Mouse (Mus musculus) erythroblast, adult 5-6 weeks (primary cell): ENCODE measurements around the gene Hspb9. TPM values are rescaled to one million over a fixed set of nuclear protein-coding genes. Genes with fewer than 3 reads are reported as not detected.

Experiments
- ATAC-seq: replicated peaks from 2 replicates; pipeline ENCODE4 v1.8.0; 2016; ENCODE audit warnings: moderate number of reproducible peaks, mild to moderate bottlenecking, moderate TSS enrichment, inconsistent platforms; ENCODE audit not compliant: poor library complexity, low FRiP score, severe bottlenecking
- total RNA-seq, 2 experiments: library from RNA; stranded (forward) in 1 of 2; stranded (reverse) in 1 of 2; fragments of 150-400 nt in 1 of 2; fragments of 200-764, 138-1000 nt in 1 of 2; gene quantifications; 2 replicates each; pipeline versions ENCODE4 v1.2.3 to v1.2.4; 2015 to 2017; ENCODE audit warnings: low replicate concordance in 2 of 2

The Hspb9 gene
- not detected in 2 replicates for total RNA-seq (2015; ENCODE audit: low replicate concordance)
- total RNA-seq (2017; ENCODE audit: low replicate concordance) = not detected in 2 replicates

DNA sequence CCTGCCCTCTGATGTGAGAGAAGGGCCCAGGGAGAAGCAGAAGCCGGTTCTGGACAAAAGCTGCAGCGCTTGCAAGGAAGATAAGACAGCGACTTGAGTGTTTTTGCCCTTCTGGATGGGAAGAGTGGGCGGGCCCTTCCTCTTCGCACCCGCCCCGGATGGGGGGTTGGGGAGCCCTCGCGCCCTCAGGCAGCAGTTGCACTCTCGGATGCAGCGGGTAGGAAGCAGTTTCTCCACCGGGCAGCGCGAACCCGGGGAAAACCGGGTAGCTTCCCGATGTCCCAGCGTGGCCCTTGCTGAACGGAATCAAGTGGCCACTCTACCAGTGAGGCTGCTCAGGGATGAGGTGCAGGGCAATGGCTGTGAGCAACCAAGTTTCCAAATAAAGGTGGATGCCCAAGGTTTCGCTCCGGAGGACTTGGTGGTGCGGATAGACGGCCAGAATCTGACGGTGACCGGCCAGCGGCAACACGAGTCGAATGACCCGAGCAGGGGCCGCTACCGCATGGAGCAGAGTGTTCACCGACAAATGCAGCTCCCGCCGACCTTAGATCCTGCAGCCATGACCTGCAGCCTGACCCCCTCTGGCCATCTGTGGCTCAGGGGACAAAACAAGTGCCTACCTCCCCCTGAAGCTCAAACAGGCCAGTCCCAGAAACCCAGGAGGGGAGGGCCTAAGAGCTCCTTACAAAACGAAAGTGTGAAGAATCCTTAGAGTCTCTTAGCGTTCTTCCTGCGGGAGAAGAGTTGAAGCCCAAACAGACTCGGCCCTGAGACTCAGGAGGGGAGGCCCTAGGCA lies at the start of gene Hspb9:
Gene Hspb9 (plus strand): TSS at position 116 of the 799 bp plus-strand sequence.
- ATAC-seq = peak; percentile 66

DNA sequence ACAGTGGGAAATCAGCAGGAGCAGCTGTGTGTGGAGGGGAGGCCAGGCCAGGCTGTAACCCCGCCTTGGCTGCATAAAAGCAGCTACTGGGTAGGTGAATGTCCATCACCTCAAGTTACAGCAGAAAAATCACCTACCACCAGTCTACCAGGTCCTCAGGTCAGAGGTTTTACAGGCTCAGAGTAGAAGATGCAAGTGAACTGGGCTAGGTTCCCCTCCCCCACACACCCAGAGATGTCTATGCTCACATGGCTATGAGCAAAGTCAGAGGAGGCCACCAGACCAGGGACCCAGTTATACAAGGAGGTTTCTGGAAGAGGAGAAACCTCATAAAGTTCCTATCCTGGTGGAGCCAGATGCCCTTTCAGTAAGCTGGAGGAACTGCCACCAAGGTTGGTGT lies 42.6 kb upstream of the Hspb9 start:
- ATAC-seq = no peak

DNA sequence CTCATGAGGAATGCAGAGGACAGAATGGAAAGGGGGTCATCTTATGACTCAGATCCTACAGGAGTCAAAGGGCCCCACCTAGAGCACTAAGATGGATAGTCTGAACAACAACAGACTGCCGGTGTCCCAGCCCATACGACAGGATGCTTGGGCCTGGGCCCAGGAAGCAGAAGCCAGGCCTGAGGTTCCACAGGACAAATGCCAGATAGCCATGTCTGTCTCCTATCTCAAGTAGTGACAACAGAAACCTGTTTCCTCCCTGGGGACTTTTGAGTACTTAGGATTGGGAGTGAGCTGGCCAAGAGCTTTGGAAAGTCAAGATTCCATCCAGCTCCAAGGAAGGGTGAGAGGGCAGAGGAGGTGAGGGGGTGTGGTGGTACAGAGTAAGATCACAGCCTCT lies 41.7 kb upstream of the Hspb9 start:
- no peak for ATAC-seq

DNA sequence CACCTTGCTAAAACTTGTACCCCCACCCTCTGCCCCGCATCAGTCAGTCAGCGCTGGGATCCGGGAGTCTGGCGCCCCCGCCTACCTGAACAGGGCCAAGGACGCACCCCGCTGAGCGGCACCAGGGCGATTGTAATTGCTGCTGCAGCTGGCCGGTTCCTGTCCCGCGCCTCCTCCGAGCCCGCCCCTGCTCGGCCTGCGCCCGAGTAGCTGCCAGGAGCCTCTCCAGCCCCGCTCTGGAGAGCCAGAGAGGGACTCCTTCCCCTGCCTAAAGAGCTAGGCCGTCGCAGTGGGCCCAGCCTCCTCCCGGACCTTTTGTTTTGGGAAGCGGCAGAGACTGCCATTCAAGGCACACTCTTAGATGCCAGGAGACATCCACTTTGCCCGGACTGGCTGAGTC lies 40.5 kb upstream of the Hspb9 start:
- ATAC-seq = 0 out of 2 replicates have a peak, but pooled peaks have one; percentile 19

DNA sequence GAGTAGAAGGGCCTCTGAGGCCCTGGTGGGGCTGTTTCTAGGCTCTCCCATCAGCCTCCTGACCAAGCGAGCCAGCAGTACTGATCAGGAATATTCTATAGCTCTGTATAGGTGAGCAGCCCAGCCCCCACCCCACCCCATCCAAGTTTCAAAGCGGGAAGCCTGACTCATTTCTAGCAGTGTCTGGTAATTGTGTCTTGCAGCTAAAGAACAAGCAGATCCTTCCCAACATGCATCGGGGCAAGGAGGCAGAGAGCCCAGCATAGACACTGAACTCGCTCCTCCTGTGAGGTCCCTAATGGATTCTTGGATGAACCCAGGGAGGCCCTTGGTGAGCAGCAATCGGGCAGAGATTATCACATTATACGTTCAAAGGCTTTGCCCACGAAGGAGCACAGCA lies 35.8 kb upstream of the Hspb9 start:
- ATAC-seq = no peak

DNA sequence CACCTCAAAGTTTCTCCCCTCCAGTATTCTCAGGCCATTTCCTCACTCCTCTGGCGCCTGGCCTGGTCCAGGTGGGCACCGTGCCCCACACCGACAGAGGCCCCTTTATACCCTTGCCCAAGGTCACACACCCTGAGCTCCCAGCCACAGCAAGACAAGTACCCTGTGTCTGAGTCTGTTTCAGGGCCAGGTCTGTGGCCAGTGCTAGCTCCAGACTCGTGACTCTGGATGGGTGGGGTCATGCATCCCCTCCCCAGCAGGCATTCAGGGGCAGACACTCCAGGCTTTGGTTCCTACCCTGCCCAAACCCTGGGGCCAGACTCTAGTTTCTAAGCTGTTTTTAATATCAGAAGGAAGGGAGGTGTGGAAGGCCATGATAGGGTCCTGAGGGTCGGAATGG lies 31.8 kb upstream of the Hspb9 start:
- ATAC-seq = no peak

DNA sequence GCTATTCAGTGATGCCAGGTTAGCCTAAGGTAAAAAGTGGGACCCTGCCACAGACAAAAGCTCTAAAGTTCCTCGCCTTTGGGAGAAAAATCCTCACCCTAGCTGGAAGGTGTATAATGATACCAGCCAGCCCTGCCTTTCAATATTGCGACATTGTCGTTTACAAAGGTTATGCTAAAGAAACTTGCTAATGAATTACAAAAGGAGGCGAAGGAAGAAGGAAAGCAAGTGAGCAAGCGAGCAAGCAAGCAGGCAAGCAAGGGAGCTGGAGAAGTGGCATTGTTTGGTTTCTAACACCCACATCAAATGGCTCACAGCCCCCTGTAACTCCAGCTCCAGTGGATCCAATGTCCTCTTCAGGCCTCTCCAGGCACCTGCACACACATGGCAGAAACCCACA lies 31.1 kb upstream of the Hspb9 start:
- ATAC-seq = no peak

DNA sequence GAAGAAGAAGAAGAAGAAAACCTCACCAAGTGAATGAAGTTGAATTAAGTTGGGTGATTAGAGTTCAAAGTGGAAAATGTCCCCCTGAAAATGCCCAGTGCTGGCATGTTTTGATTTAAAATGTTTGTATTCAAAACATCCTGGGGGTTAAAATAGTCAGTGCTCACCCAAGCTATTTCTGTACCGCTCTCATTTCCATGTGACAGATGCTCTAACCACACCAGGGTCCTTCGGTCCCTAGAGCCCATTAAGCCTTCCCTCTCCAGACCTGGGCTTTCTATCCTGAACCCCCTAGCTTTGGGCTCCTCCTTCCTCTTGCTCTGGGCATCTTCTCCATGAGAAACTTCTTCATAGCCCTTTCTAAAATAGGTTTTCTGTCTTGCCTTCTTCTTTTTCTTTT lies 29.6 kb upstream of the Hspb9 start:
- no peak for ATAC-seq

DNA sequence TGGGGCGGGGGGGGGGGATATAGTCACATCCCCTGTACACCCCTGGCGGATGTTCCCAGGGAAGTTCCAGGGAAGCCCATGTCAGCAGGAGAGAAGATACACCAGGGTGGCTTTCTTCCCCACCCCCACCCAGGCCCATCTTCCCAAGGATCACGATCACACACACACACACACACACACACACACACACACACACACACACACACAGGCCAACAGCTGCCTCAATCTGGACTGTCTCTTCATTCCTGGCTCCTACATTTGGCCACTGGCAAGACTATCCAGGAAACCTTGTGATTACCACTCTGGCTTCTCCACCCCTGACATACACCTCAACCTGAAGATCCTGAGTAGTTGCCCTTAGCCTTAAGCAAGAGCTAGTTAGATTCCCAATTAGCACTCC lies 28.3 kb upstream of the Hspb9 start:
- no peak for ATAC-seq

DNA sequence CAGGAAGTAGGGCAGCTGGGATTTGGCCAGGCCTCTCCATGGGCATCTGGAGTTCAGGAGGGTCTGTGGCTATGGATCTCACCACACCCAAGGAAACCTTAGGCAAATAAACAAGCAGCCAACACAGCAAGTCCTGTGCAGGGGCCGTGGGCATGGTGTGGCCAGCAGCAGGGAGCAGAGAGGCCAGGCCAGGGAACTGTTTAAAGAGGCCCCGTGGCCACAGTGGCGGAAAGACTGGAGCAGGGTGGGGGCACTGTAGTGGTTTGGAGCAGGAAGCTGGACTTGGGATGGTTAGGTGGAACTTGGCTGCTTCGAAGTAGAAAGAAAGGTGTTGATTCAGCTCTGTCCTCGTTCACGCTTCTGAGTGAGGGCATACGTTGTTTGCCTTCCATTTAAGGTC lies 26.4 kb upstream of the Hspb9 start:
- ATAC-seq = no peak

DNA sequence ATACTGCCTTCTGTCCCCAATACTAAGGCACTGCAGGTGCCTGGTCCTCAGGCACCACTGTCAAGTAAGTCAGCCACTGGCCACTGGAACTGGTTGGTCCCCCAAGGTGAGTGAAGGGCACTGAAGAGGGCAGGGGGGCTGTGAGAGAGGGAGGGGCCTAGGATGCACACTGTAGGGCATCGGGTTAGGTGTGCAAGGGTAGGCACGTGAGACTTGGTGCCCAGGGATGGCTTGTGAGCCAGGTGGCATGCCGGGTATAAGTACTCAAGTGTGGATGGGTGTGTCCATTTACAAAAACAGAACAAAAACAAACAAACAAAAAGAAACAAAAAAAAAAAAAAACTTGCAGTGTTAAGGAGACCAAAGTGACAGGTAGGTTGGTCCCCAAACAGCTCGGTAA lies 25.2 kb upstream of the Hspb9 start:
- ATAC-seq = no peak

DNA sequence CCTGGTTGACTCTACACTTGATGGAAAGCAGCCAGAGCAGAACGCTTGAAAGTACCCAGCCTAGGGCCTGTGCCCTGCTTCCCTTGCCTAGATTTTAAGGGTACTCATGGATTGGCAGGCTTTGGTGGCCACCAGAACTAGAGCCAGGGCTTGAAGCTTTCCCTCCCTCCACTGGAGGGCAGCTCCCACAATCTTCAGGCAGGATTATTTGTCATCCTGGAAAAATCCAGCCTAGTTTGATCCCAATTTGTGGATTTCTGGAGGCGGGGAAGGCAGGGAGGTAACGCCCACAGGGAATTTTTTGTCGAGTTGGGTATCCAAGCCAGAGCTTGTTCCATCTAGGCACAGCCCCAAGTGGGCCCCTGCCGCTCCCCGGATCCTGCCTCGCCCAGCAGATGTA lies 23.3 kb upstream of the Hspb9 start:
- ATAC-seq = no peak

DNA sequence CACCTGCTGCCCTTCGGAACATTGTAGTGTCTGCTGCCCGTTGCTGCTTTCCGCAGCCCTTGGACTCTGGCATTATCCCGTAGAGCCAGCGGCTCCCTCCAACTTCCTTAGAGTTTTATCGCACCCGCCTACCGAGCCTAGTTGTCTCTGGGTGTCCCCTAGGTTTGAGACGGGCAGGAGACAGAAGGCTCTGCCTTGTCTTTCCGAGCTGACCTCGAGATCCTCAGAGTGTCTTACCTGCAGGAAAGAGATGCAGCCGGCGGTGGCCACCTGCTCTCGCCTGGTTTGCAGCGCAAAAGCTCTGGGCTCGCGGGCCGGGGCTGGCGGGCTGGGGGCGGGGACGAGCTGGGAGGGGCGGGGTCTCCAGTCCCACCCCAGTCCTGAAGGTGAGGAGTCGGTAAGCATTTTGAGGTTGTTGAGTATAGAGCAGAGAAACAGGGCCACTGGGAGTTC lies 21.5 kb upstream of the Hspb9 start, which contains the start of gene Zfp385c:
Gene Zfp385c (minus strand): TSS at position 292 of the 453 bp plus-strand sequence.
- no peak for ATAC-seq

DNA sequence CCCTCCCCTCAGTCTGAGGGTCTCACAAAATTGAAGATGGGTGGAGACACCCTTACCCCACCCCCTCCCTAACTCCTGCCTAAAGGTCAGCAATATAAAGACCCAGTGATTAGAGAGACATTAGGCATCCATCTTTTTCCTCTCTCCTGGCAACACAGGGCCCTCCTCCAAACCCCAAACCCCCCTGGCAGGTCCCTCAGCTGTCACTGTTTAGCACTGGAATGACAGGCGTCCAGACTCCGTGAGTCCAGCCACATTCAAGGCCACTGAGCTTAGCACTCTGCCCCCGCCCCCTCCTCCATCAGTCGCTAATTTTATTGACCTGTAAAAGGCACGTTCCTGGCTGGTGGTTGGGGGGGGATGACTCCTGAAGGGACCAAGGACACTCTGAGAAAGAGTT lies 20.5 kb upstream of the Hspb9 start:
- no peak for ATAC-seq

DNA sequence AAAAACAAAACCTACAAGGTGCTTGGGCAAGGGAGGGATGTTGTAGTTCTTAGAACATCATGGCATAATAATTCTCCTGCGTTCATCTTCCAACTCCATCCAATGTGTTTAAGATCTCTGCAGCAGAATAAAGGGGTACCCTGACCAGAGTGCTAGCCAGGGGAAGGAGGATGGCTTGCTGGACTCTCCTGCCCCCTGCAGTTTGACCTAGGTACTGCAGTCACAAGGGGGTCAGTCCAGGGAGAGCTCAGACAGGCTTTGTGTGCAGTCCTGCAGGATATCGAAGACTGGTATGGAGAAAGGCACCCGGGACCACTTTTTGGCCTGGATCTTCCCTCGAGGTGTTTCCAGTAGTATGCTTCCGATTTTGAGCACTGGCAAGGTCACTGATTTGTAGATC lies 18.7 kb upstream of the Hspb9 start:
- peak; percentile 75 for ATAC-seq

DNA sequence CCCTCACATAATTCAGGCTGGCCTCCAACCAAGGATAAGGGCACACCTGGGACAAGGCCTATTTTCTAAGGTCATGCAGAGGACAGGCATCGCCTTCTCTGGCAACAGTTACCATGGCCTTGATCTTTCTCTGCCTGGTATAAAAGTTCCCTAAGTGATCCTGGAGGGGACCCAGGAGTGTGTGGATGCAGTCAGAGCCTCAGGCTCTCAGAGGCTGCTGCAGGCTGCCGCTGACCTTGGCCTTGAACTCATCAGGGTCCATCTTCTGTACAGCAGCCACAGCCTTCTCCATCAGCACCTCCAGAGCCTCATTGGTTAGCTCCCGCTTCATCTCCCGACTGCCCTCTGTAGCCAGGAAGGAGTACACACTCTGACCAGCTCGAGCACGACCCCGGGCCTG lies 15.7 kb upstream of the Hspb9 start:
- ATAC-seq = no peak

DNA sequence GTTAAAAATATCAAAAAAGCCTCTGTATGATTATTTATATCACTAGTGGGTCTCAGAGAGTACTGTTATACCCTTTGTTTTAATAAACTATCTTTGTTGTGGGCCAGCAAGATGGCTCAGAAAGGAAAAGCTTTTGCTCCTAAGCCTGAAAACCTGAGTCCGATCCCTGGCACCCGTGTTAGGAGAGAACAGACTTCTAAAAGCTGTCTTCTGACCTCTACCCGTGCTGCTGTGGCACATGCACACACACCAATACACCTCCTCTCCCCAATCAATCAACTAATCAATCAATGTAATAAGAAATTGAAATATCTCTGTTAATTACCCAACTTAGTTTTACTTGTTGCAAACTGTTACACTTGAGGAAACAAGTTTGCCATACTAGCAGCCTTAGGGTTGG lies 12.9 kb upstream of the Hspb9 start:
- ATAC-seq = no peak

DNA sequence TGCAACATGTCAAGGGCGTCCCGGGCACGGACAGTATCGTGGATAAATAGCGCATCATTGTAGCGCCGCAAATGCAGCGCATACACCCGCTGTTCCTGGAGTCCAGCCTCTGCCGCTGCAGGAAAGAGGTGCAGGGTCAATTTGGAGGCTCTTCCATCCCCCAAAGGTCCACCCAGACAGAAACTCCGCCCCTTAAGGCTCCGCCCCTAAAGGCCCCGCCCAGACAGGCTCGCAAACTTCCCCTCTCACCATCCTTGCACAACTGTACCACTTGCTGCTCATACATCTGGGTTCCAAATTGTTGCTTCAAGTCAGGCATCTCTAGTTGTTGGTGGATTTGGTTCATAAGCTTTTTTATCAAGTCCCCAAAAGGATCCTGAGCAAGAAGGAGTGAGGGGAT lies 12.3 kb upstream of the Hspb9 start:
- ATAC-seq = no peak

DNA sequence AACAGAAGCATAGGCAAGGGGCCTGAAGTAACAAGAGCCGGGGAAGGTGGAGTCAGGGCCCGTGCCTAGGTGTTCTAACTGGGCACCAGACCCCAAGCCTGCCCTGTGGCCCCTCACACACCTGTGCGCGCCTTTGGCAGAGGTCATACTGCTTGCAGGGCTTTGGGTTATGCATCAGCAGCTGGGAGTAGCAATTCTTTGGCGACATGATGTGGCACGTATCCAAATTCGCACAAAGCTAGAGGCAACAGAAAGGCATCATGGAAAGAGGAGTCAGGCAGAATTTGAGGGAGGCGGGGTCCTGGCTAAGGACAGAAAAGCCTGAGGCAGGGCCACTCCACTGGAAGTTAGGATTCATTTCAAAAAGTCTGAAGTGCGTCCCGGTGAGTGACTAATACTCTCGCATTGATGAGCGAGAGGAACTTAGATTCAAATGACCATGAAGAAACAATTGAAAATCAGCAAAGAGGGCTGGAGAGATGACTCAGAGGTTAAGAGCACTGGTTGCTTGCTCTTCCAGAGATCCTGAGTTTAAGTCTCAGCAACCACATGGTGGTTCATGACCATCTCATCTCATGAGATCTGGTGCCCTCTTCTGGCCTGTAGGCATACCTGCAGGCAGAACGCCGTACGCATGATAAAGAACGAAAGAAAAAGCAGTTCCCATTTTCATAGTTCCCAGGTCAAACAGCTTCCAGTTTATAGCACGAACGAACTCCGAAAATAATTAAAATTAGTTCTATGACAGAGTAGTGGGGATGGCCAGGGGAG lies 11.4 kb upstream of the Hspb9 start:
- ATAC-seq = peak; percentile 69

DNA sequence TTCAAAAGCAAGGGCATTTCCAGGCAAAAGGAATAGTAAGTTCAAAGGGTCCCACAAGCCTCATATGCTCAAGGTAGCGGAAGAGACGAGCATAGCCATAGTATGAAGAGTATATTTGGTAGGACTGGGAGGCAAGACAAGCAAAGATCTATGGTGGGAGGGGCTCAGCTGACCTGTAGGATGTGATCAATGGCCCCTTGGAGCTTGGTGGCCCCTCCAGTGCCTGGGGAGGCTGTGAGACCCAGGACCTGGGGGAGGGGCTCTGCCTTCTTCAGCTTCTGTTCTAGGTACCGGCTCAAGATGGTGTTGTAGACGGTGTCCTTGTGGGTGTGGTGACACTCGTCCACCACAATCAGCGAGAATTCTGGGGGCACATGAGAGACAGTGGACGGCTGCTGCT lies 10.7 kb upstream of the Hspb9 start:
- ATAC-seq = peak; percentile 55

DNA sequence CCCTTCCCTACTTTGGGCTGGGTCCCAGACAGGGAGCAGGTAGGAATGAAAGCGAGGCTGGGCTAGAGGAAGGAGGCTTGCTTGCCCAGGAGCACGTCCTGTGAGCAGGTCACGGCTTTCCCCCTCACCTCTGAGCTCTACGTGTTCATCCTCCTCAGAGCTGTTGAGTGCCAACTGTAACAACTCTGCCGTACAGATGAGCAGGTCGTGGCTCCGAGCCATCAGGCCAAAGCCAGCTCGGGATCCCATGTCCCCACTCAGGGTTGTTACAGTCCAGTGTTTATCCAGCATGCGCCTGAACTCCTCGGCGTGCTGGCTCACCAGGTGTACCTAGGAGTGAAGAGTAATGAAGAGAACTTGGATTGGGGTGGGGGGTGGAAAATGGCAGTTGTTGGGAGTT lies 10.3 kb upstream of the Hspb9 start:
- ATAC-seq = peak; percentile 37
